Mouse (Mus musculus) midbrain, embryonic 16.5 days (tissue): Measurements from ENCODE around the gene Gm9964. TPM values are rescaled to one million over a fixed set of nuclear protein-coding genes. Genes with fewer than 3 reads are reported as not detected.

Experiments used
- ATAC-seq: fragments of 200-750 bp; cut with Nextera tagmentation; 2 replicates; pipeline ENCODE4 v1.8.0; 2017; ENCODE audit warnings: moderate TSS enrichment
- H3K27ac ChIP-seq: fragments of 300-500 bp; sonication (generic); 2 replicates; pipeline ENCODE4 v1.5.1; 2014; ENCODE audit warnings: mild to moderate bottlenecking, low read length, mixed read lengths
- H3K27me3 ChIP-seq: fragments of 300-500 bp; sonication (generic); 2 replicates; pipeline ENCODE4 v1.6.1; 2014; ENCODE audit warnings: low read depth, low read length, mixed read lengths; ENCODE audit not compliant: control insufficient read depth, insufficient read depth
- H3K36me3 ChIP-seq: fragments of 300-500 bp; sonication (generic); 2 replicates; pipeline ENCODE4 v1.6.1; 2014; ENCODE audit warnings: mild to moderate bottlenecking, low read length, moderate library complexity, mixed read lengths; ENCODE audit not compliant: control insufficient read depth, insufficient read depth
- H3K4me1 ChIP-seq: fragments of 300-500 bp; sonication (generic); 2 replicates; pipeline ENCODE4 v1.6.1; 2014; ENCODE audit warnings: mild to moderate bottlenecking, low read length, mixed read lengths; ENCODE audit not compliant: control insufficient read depth, insufficient read depth
- H3K4me2 ChIP-seq: fragments of 300-500 bp; sonication (generic); 2 replicates; pipeline ENCODE4 v1.6.1; 2014; ENCODE audit warnings: mild to moderate bottlenecking, low read length, mixed read lengths
- H3K4me3 ChIP-seq: fragments of 300-500 bp; sonication (generic); 2 replicates; pipeline ENCODE4 v1.5.1; 2014; ENCODE audit warnings: low read depth, mild to moderate bottlenecking, low read length, moderate library complexity, mixed read lengths
- H3K9ac ChIP-seq: fragments of 300-500 bp; sonication (generic); 2 replicates; pipeline ENCODE4 v1.6.1; 2014; ENCODE audit warnings: low read depth, low read length, mixed read lengths
- H3K9me3 ChIP-seq: fragments of 300-500 bp; sonication (generic); replicated peaks from 2 replicates; pipeline ENCODE4 v1.6.1; 2014; ENCODE audit warnings: mild to moderate bottlenecking, low read length, mixed read lengths; ENCODE audit not compliant: control insufficient read depth, poor library complexity, severe bottlenecking
- WGBS: fragments of 180-500 bp; shearing (Covaris S2); extraction: QIAGEN DNeasy Blood & Tissue Kit; methylation state at CpG from one replicate; pipeline ENCODE4 v1.1.7; 2014; 5-methylcytosine and 5-hydroxymethylcytosine counted together
- polyA plus RNA-seq: library from polyadenylated mRNA; unstranded; fragments of >200 nt; fragmentation: Nextera tagmentation; extraction: Ambion mirVana; gene quantifications from 2 replicates; pipeline ENCODE4 v1.2.1, GENCODE M21; 2015

Gene Gm9964
- not detected in 2 replicates for polyA plus RNA-seq

DNA sequence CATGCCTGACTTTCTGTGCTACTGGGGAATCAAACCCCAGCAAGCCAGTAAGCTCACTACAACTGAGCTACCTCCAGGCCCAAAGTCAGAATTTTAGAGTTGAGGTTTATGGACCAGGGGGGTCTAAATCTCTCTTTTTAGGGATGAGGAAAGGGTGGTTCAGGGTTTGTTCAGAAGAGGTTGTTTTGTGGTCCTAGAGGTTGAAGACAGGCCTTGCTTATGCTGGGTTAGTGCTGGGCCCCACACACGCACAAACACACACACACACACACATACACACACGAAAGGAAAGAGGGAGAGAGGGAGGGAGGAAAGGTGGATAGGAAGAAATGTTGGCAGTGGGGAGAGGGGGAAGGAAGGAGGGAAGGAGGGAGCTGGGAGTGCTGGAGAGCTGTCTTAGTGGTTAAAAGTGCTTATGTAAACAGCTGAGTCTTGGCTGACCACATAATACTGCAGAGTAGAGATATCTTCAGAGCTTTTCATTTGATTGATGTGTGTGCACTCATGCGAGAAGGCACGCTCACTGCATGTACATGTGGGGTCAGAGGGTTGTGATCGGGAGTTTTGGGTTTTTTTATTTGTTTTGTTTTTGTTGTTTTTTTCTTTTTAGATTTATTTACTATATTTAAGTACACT, at the start of gene Gm9964:
Gene Gm9964 (minus strand): TSS at position 51 of the 636 bp plus-strand sequence.
- Histone ChIP-seq H3K9ac (no peak within 1 kb of the TSS), H3K4me2 (no peak within 1 kb of the TSS), H3K9me3 (no peaks in the 10 kb centered on the region), H3K27me3 (no peaks in the 10 kb centered on the region), H3K4me3 (no peak within 1 kb of the TSS), H3K36me3 (no peaks in the 10 kb centered on the region), H3K4me1 (no peaks in the 10 kb centered on the region), H3K27ac (no peak within 1 kb of the TSS)
- ATAC-seq: no peak
- WGBS: 94% methylated on average over 5 of the region's 5 CpGs

- H3K4me2 ChIP-seq: peak overlapping the region; percentile 86
- no peaks in the 10 kb centered on the region for H3K36me3 ChIP-seq
- peak overlapping the region; percentile 98 for H3K9ac ChIP-seq
- H3K27ac ChIP-seq: peak overlapping the region; percentile 96
- no peaks in the 10 kb centered on the region for H3K27me3 ChIP-seq
- H3K4me1 ChIP-seq: peaks cover 12% of the 10 kb centered on the region
- WGBS: 0% methylated on average over 30 of the region's 63 CpGs
- ATAC-seq: peak; percentile 76
- H3K9me3 ChIP-seq: peaks cover 2% of the 10 kb centered on the region; the same call in 1 of the 2 replicates
- H3K4me3 ChIP-seq: peak overlapping the region; percentile 96
Observed at GRCm38 (mm10) chr11:79339808-79340781, 43.4 kb upstream of the Gm9964 start.

- Histone ChIP-seq H3K4me1 (peaks cover 12% of the 10 kb centered on the region), H3K9ac (peak within 1 kb of the TSS; percentile 98), H3K27ac (peak within 1 kb of the TSS; percentile 96), H3K4me2 (peak within 1 kb of the TSS; percentile 86), H3K4me3 (peak within 1 kb of the TSS; percentile 96), H3K27me3 (no peaks in the 10 kb centered on the region), H3K9me3 (peaks cover 2% of the 10 kb centered on the region; the same call in 1 of the 2 replicates), H3K36me3 (no peaks in the 10 kb centered on the region)
- ATAC-seq: peak; percentile 96
- 0% methylated on average over 40 of the region's 49 CpGs for WGBS
Observed at GRCm38 (mm10) chr11:79339234-79339807, 42.6 kb upstream of the Gm9964 start, which contains the start of gene Nf1. Nf1 (plus strand) TSS chr11:79339693.

DNA sequence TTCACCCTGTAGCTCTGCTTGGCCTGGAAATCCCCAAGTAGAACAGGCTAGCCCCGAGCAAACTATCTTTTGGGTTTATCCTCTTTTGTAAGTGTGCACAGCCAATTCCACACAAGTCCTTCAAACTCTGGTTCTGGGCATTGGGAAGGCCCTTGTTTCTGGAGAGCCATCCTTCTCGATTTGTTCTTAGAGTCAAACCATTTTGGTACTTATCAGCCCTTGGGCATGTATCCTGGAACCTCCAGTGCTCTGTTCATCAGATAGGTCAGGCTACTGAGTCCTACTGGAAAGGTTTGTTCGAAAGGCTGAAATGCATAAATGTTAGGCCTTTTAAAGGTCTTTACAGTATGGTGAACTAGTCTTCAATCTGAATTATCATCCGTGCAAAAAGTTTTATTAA, 41.9 kb upstream of the Gm9964 start:
- H3K27me3 ChIP-seq: no peaks in the 10 kb centered on the region
- H3K9ac ChIP-seq: no peak overlapping the region
- H3K36me3 ChIP-seq: no peaks in the 10 kb centered on the region
- H3K4me3 ChIP-seq: peak overlapping the region; percentile 96
- peak overlapping the region; percentile 60 for H3K4me2 ChIP-seq
- peaks cover 12% of the 10 kb centered on the region for H3K4me1 ChIP-seq
- no peak for ATAC-seq
- 49% methylated on average over 4 of the region's 4 CpGs for WGBS
- H3K9me3 ChIP-seq: peaks cover 2% of the 10 kb centered on the region; the same call in 1 of the 2 replicates
- H3K27ac ChIP-seq: no peak overlapping the region

DNA sequence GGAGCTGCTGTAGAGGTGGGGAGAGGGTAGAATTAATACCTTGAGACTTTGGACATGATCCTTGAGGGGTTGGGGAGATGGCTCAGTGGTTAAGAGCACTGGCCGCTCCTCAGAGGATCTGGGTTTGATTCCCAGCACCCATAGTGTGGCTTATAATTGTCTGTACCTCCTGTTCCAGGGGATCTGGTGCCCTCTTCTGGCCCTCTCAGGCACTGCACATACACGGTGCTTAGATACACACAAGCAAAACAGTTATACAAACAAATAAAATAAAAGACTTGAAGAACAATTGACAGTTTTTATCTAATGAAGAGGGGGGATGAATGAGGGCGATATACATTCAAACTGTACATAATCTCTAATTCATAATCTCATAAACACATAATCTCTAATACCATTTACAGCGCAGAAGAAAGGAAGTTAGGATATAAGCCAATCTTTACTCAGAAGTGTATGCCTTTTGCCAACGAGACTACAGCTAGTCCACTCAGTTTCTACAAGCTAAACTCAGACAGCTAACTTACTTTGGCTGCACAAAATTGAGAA, 40.1 kb upstream of the Gm9964 start:
- ATAC-seq: no peak
- peaks cover 2% of the 10 kb centered on the region; the same call in 1 of the 2 replicates for H3K9me3 ChIP-seq
- no peak overlapping the region for H3K27ac ChIP-seq
- WGBS: 92% methylated on average over 5 of the region's 5 CpGs
- H3K36me3 ChIP-seq: no peaks in the 10 kb centered on the region
- H3K9ac ChIP-seq: no peak overlapping the region
- H3K4me1 ChIP-seq: peaks cover 12% of the 10 kb centered on the region
- H3K4me3 ChIP-seq: no peak overlapping the region
- H3K27me3 ChIP-seq: no peaks in the 10 kb centered on the region
- H3K4me2 ChIP-seq: no peak overlapping the region

GRCm38 (mm10) chr11:79335077-79335476, 38.4 kb upstream of the Gm9964 start:
- H3K9ac ChIP-seq: no peak overlapping the region
- no peaks in the 10 kb centered on the region for H3K36me3 ChIP-seq
- H3K27ac ChIP-seq: no peak overlapping the region
- H3K4me1 ChIP-seq: peaks cover 4% of the 10 kb centered on the region
- H3K27me3 ChIP-seq: no peaks in the 10 kb centered on the region
- H3K9me3 ChIP-seq: peaks cover 2% of the 10 kb centered on the region; the same call in 1 of the 2 replicates
- 93% methylated on average over 6 of the region's 6 CpGs for WGBS
- no peak overlapping the region for H3K4me3 ChIP-seq
- ATAC-seq: no peak
- H3K4me2 ChIP-seq: no peak overlapping the region

DNA sequence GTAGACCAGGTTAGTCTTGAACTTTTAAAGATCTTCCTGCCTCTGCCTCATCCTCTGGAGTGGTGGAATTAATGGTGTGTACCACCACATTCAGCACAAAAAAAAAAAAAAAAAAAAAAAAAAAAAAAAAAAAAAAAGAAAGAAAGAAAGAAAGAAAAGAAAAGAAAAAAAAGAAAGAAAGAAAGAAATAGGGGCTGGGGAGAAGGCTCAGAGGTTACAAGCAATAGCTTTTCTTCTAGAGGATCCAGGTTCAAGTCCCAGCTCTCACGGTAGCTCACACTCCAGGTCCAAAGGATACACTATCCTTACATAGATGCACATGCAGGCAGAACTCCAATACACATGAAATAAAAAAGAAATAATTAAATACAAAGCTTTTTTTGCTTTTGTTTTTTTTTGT, 32.9 kb upstream of the Gm9964 start:
- Histone ChIP-seq H3K27ac (no peak overlapping the region), H3K9me3 (no peaks in the 10 kb centered on the region), H3K9ac (no peak overlapping the region), H3K36me3 (no peaks in the 10 kb centered on the region), H3K4me1 (no peaks in the 10 kb centered on the region), H3K27me3 (no peaks in the 10 kb centered on the region), H3K4me2 (no peak overlapping the region), H3K4me3 (no peak overlapping the region)
- ATAC-seq: no peak
- 100% methylated on average over 1 of the region's 1 CpGs for WGBS

DNA sequence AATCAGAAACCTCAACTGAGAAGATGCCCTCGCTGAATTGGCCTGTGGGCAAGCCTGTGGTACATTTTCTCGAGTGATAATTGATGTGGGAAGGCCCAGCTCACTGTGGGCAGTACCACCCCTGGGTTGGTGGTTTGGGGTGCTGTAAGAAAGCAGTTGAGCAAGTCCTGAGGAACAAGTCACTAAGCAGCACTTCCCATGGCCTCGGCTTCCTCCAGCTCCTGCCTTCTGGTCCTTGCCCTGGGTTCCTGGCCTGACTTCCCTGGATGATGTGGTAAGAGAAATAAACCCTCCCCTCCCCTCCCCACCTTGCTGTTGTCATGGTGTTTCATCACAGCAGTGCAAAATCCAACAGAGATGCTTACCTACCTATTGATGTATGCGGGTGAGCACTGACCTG, 31.4 kb upstream of the Gm9964 start:
- Histone ChIP-seq H3K4me1 (no peaks in the 10 kb centered on the region), H3K9me3 (no peaks in the 10 kb centered on the region), H3K9ac (no peak overlapping the region), H3K4me3 (no peak overlapping the region), H3K27me3 (no peaks in the 10 kb centered on the region), H3K4me2 (no peak overlapping the region), H3K36me3 (no peaks in the 10 kb centered on the region), H3K27ac (no peak overlapping the region)
- 97% methylated on average over 4 of the region's 4 CpGs for WGBS
- no peak for ATAC-seq
